Mouse (Mus musculus) liver, embryonic 11.5 days (tissue): Measurements from ENCODE around the gene Dhx36. TPM values are rescaled to one million over a fixed set of nuclear protein-coding genes. Genes with fewer than 3 reads are reported as not detected.

Experiments used
- ATAC-seq: fragments of 200-750 bp; cut with Nextera tagmentation; replicated peaks from 2 replicates; pipeline ENCODE4 v1.8.0; 2017; ENCODE audit warnings: moderate number of reproducible peaks, mild to moderate bottlenecking, moderate TSS enrichment, moderate library complexity; ENCODE audit not compliant: low FRiP score
- DNase-seq: peaks from one replicate; pipeline ENCODE4 v3.0.0-alpha.2; 2017; ENCODE audit warnings: low spot score
- H3K27ac ChIP-seq: fragments of 300-500 bp; sonication (generic); 2 replicates; pipeline ENCODE4 v1.5.1; 2014; ENCODE audit warnings: mild to moderate bottlenecking, low read depth, low read length, control low read depth
- H3K27me3 ChIP-seq: fragments of 300-500 bp; sonication (generic); replicated peaks from 2 replicates; pipeline ENCODE4 v1.6.1; 2014; ENCODE audit warnings: low read length, mixed read lengths; ENCODE audit not compliant: control insufficient read depth, insufficient read depth
- H3K36me3 ChIP-seq: fragments of 300-500 bp; sonication (generic); 2 replicates; pipeline ENCODE4 v1.6.1; 2014; ENCODE audit warnings: mild to moderate bottlenecking, low read length, moderate library complexity, mixed read lengths; ENCODE audit not compliant: control insufficient read depth, insufficient read depth
- H3K4me1 ChIP-seq: fragments of 300-500 bp; sonication (generic); replicated peaks from 2 replicates; pipeline ENCODE4 v1.6.1; 2014; ENCODE audit warnings: low read length, mixed read lengths; ENCODE audit not compliant: control insufficient read depth, insufficient read depth
- H3K4me2 ChIP-seq: fragments of 300-500 bp; sonication (generic); 2 replicates; pipeline ENCODE4 v1.6.1; 2014; ENCODE audit warnings: mild to moderate bottlenecking, control low read depth, moderate library complexity
- H3K4me3 ChIP-seq: fragments of 300-500 bp; sonication (generic); 2 replicates; pipeline ENCODE4 v1.5.1; 2014; ENCODE audit warnings: low read depth, low read length, control low read depth
- H3K9ac ChIP-seq: fragments of 300-500 bp; sonication (generic); 2 replicates; pipeline ENCODE4 v1.6.1; 2014; ENCODE audit warnings: low read depth, low read length, control low read depth
- H3K9me3 ChIP-seq: fragments of 300-500 bp; sonication (generic); 2 replicates; pipeline ENCODE4 v1.6.1; 2016; ENCODE audit warnings: low read length, inconsistent platforms, mixed read lengths; ENCODE audit not compliant: control insufficient read depth
- WGBS: fragments of 180-500 bp; shearing (Covaris S2); extraction: QIAGEN DNeasy Blood & Tissue Kit; methylation state at CpG from one replicate; pipeline ENCODE4 v1.1.7; 2014; 5-methylcytosine and 5-hydroxymethylcytosine counted together
- polyA plus RNA-seq: library from polyadenylated mRNA; unstranded; fragments of >200 nt; fragmentation: Nextera tagmentation; extraction: Ambion mirVana; gene quantifications from 2 replicates; pipeline ENCODE4 v1.2.1, GENCODE M21; 2014

Gene Dhx36
- polyA plus RNA-seq, 1 experiment from 2014 or later = 28.5 TPM

GRCm38 (mm10) chr3:62446271-62446670 lies 60.5 kb downstream of the Dhx36 start:
- DNase-seq (no peak), ATAC-seq (no peak)
- WGBS = 70% methylated on average over 7 of the region's 7 CpGs

DNA sequence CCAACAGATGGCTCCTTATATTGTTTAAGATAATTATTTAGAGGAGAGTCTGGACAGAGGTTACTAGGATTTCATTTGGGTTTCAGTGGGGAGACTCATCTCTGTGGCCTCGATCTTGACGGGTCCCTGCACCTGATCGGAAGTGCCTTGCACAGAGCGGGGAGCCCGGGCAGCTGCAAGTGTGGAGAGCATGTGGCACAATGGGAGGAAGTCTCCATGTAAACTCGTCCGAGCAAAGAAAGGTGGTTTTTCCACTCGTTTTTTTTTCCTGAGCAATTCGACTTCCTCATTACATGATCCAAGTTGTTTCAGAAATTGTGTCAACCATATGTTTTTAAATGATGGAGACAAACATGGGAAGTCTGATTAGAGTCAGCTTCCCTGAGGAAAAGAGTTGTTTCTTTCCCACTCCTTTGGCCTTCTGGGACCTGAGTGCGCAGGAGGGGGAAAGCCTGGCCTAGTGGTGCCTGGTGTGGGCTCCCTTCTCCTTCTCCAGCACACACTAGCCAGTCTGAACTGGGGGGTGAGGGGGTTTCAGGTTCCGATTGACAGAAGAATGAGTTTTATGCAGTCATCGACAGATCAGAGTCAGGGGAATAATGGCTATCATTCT lies 63.1 kb downstream of the Dhx36 start:
- Histone ChIP-seq H3K4me1 (no peaks in the 10 kb centered on the region), H3K9ac (no peak overlapping the region), H3K4me2 (no peak overlapping the region), H3K9me3 (no peaks in the 10 kb centered on the region), H3K4me3 (no peak overlapping the region), H3K27ac (no peak overlapping the region), H3K27me3 (no peaks in the 10 kb centered on the region), H3K36me3 (no peaks in the 10 kb centered on the region)
- WGBS = 74% methylated on average over 12 of the region's 12 CpGs
- no peak for DNase-seq
- no peak for ATAC-seq

More at GRCm38 (mm10) chr3:62446271-62446670, 60.5 kb downstream of the Dhx36 start:
- Histone ChIP-seq H3K4me3 (no peak overlapping the region), H3K36me3 (no peaks in the 10 kb centered on the region), H3K4me2 (no peak overlapping the region), H3K9me3 (no peaks in the 10 kb centered on the region), H3K9ac (no peak overlapping the region), H3K4me1 (no peaks in the 10 kb centered on the region), H3K27ac (no peak overlapping the region), H3K27me3 (no peaks in the 10 kb centered on the region)

- DNase-seq (no peak), ATAC-seq (no peak)
- Histone ChIP-seq H3K4me1 (no peaks in the 10 kb centered on the region), H3K36me3 (no peaks in the 10 kb centered on the region), H3K27me3 (no peaks in the 10 kb centered on the region), H3K4me2 (no peak overlapping the region), H3K9ac (no peak overlapping the region), H3K27ac (no peak overlapping the region), H3K4me3 (no peak overlapping the region), H3K9me3 (no peaks in the 10 kb centered on the region)
- WGBS = 73% methylated on average over 5 of the region's 5 CpGs
Measured at GRCm38 (mm10) chr3:62440431-62440969, 66.3 kb downstream of the Dhx36 start.

DNA sequence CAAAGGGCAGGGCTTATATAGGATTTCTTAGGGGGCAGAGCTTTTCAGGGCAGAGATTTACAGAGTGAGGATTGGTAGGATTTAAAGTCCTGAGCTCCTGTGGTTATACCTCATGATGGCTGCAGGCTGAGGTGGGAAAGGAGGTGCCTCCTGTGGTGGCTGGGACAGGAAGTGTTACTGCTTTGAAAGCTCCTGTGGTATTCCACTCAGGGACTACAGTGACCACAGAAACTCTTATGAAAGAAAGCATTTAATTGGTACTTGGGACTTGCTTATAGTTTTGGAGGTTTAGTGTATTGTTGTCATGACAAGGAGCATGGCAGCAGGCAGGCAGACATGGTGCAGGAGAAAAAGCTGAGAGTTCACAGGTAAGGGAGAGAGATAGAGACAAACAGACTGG lies 70.9 kb downstream of the Dhx36 start:
- H3K36me3 ChIP-seq = no peaks in the 10 kb centered on the region
- DNase-seq (no peak), ATAC-seq (no peak)
- no peak overlapping the region for H3K4me2 ChIP-seq
- H3K27me3 ChIP-seq = no peaks in the 10 kb centered on the region
- H3K4me3 ChIP-seq = no peak overlapping the region
- H3K9me3 ChIP-seq = no peaks in the 10 kb centered on the region
- H3K9ac ChIP-seq = no peak overlapping the region
- no peak overlapping the region for H3K27ac ChIP-seq
- no peaks in the 10 kb centered on the region for H3K4me1 ChIP-seq

GRCm38 (mm10) chr3:62433675-62434074 lies 73.1 kb downstream of the Dhx36 start:
- H3K27me3 ChIP-seq = no peaks in the 10 kb centered on the region
- H3K9me3 ChIP-seq = no peaks in the 10 kb centered on the region
- WGBS = 43% methylated on average over 4 of the region's 4 CpGs
- DNase-seq (no peak), ATAC-seq (no peak)
- no peak overlapping the region for H3K27ac ChIP-seq
- H3K4me2 ChIP-seq = no peak overlapping the region
- no peak overlapping the region for H3K4me3 ChIP-seq
- no peak overlapping the region for H3K9ac ChIP-seq
- no peaks in the 10 kb centered on the region for H3K4me1 ChIP-seq
- no peaks in the 10 kb centered on the region for H3K36me3 ChIP-seq

GRCm38 (mm10) chr3:62418387-62419138 lies 88.2 kb downstream of the Dhx36 start:
- no peaks in the 10 kb centered on the region for H3K9me3 ChIP-seq
- H3K4me2 ChIP-seq = no peak overlapping the region
- no peaks in the 10 kb centered on the region for H3K36me3 ChIP-seq
- ATAC-seq (no peak), DNase-seq (no peak)
- H3K9ac ChIP-seq = no peak overlapping the region
- H3K4me1 ChIP-seq = no peaks in the 10 kb centered on the region
- no peak overlapping the region for H3K27ac ChIP-seq
- H3K4me3 ChIP-seq = no peak overlapping the region
- WGBS = 86% methylated on average over 6 of the region's 6 CpGs
- H3K27me3 ChIP-seq = no peaks in the 10 kb centered on the region

Other genes starting within 250 kb of the Dhx36 start
- gene Arhgef26, start 168.7 kb downstream of the Dhx36 start, polyA plus RNA-seq = 0.62 and 0.92 TPM in 2 replicates
- not detected in 2 replicates for gene Gpr149, start 98.1 kb upstream of the Dhx36 start, polyA plus RNA-seq